Mouse (Mus musculus) liver, embryonic 14.5 days (tissue): ENCODE measurements around the gene Dll3.

Source experiments
- CTCF ChIP-seq: IDR thresholded peaks from 2 replicates; pipeline ENCODE4 v1.5.1; 2016; ENCODE audit warnings: antibody characterized with exemption, low read depth, control low read depth
- EP300 ChIP-seq: IDR thresholded peaks from 2 replicates; pipeline ENCODE4 v1.6.1; 2016; ENCODE audit warnings: antibody characterized with exemption, low read depth

- TF ChIP-seq EP300 (no peak), CTCF (no peak)
These were observed 21.4 kb downstream of the Dll3 start for GRCm38 (mm10) chr7:28280630-28281029.
